Mouse (Mus musculus) megakaryocyte, embryonic 14.5 days (primary cell): Measurements from ENCODE around the gene Asb1.

Source experiments
- FLI1 ChIP-seq: IDR thresholded peaks from 2 replicates; pipeline ENCODE4 v1.6.1; 2012; ENCODE audit warnings: low read length, inconsistent platforms, mixed read lengths
- GATA1 ChIP-seq: IDR thresholded peaks from 3 replicates; pipeline ENCODE4 v1.6.1; 2012; ENCODE audit warnings: mixed read lengths, low read length, inconsistent platforms, borderline replicate concordance

DNA sequence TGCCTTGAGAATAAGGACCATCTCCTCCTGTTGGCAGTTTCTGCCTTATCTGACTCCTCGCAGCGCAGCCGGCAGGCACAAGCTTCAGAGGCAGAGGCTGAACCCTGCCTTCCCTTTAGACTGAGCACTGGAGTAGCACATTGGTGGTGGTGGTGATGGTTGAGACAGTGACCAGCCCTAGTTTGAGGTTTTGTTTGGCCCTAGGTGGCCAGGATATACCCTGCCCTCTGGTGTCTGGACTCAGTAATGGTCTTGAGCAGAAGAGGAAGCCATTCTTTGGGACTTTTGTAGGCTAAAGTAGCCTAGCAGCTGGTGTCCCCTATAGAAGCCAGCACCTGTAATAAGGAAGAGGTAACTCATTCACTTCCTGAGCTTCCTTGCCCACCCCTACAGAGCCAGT, 23.7 kb downstream of the Asb1 start:
- TF ChIP-seq GATA1 (no peak), FLI1 (no peak)
